Mouse (Mus musculus) intestine, embryonic 14.5 days (tissue): ENCODE data around the gene Myl7. TPM values are rescaled to one million over a fixed set of nuclear protein-coding genes. Genes with fewer than 3 reads are reported as not detected.

Experiments used
- ATAC-seq: fragments of 200-750 bp; cut with Nextera tagmentation; replicated peaks from 2 replicates; pipeline ENCODE4 v1.8.0; 2017; ENCODE audit warnings: low read depth, moderate number of reproducible peaks, moderate TSS enrichment, moderate library complexity; ENCODE audit not compliant: low FRiP score, low TSS enrichment
- DNase-seq: peaks from one replicate; pipeline ENCODE4 v3.0.0-alpha.2; 2018; ENCODE audit warnings: low spot score
- H3K27ac ChIP-seq: fragments of 300-500 bp; sonication (generic); 2 replicates; pipeline ENCODE4 v1.5.1; 2014; ENCODE audit warnings: low read depth, mild to moderate bottlenecking, control low read depth
- H3K27me3 ChIP-seq: fragments of 300-500 bp; sonication (generic); replicated peaks from 2 replicates; pipeline ENCODE4 v1.6.1; 2014; ENCODE audit warnings: low read length, control low read depth; ENCODE audit not compliant: control insufficient read depth, insufficient read depth
- H3K36me3 ChIP-seq: fragments of 300-500 bp; sonication (generic); 2 replicates; pipeline ENCODE4 v1.6.1; 2014; ENCODE audit warnings: low read length, control low read depth; ENCODE audit not compliant: control insufficient read depth, insufficient read depth
- H3K4me1 ChIP-seq: fragments of 300-500 bp; sonication (generic); replicated peaks from 2 replicates; pipeline ENCODE4 v1.6.1; 2014; ENCODE audit warnings: low read length, control low read depth, mixed read lengths; ENCODE audit not compliant: control insufficient read depth, insufficient read depth
- H3K4me2 ChIP-seq: fragments of 300-500 bp; sonication (generic); 2 replicates; pipeline ENCODE4 v1.6.1; 2014; ENCODE audit warnings: low read length
- H3K4me3 ChIP-seq: fragments of 300-500 bp; sonication (generic); 2 replicates; pipeline ENCODE4 v1.5.1; 2014; ENCODE audit warnings: low read depth, low read length, control low read depth, mixed read lengths
- H3K9ac ChIP-seq: fragments of 300-500 bp; sonication (generic); 2 replicates; pipeline ENCODE4 v1.6.1; 2014; ENCODE audit warnings: mild to moderate bottlenecking, low read length
- H3K9me3 ChIP-seq: fragments of 300-500 bp; sonication (generic); 2 replicates; pipeline ENCODE4 v1.6.1; 2016; ENCODE audit warnings: low read length, control low read depth; ENCODE audit not compliant: control insufficient read depth
- WGBS: fragments of 180-500 bp; shearing (Covaris S2); extraction: QIAGEN DNeasy Blood & Tissue Kit; methylation state at CpG from one replicate; pipeline ENCODE4 v1.1.7; 2014; 5-methylcytosine and 5-hydroxymethylcytosine counted together
- polyA plus RNA-seq: library from polyadenylated mRNA; unstranded; fragments of >200 nt; fragmentation: Nextera tagmentation; extraction: Ambion mirVana; gene quantifications from 2 replicates; pipeline ENCODE4 v1.2.1, GENCODE M21; 2014

Myl7 gene
- polyA plus RNA-seq, 1 experiment from 2014 or later: 33.3 TPM

DNA sequence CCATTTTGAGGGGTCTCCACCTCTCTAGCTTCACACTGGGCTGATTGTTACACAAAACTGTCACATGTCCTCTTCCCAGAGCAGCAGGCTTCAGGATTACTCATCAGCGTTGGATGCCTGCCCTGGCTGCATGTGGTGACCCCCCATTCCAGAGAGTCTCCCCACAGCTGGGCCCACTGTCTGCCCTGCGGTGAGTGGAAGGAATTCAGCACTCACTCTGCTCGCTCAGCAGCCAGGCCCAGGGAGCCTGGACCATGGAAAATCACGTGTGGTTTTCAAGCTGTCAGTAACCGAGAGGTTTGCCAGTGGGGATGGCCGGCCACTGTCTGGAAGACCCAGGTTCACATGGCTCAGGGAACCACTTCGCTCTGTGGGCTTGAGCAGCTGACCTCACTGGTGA, 42.7 kb downstream of the Myl7 start:
- H3K4me2 ChIP-seq: no peak overlapping the region
- no peak overlapping the region for H3K9ac ChIP-seq
- H3K27ac ChIP-seq: 0 out of 2 replicates have a peak overlapping the region, but pooled peaks have one; percentile 27
- H3K36me3 ChIP-seq: no peaks in the 10 kb centered on the region
- no peak for ATAC-seq
- no peaks in the 10 kb centered on the region; the same call in 1 of the 2 replicates for H3K9me3 ChIP-seq
- no peaks in the 10 kb centered on the region; the same call in 1 of the 2 replicates for H3K27me3 ChIP-seq
- H3K4me3 ChIP-seq: no peak overlapping the region
- peaks cover 1% of the 10 kb centered on the region; the same call in 1 of the 2 replicates for H3K4me1 ChIP-seq
- WGBS: 42% methylated on average over 7 of the region's 7 CpGs
- DNase-seq: no peak

DNA sequence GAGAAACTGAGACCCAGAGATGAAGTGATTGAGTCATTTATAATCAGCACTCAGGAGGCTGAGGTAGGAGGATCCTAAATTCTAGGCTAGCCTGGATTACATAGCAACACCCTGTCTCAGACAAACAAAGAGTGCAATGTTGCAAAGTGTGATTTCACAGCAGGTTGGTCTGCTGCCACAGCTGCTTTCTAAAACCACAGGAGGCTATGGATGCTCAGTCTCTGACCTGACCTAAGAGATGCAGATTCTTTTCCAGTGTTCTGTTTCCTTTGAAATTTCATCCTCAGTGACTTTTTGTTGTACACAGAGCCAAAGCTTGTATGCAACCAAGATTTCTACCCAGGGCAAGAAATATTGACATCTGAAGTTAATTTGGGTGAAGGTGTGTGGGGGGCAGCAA, 43.1 kb downstream of the Myl7 start:
- DNase-seq (no peak), ATAC-seq (no peak)
- no peaks in the 10 kb centered on the region for H3K36me3 ChIP-seq
- no peak overlapping the region for H3K4me3 ChIP-seq
- no peak overlapping the region for H3K27ac ChIP-seq
- H3K4me1 ChIP-seq: no peaks in the 10 kb centered on the region
- H3K9ac ChIP-seq: no peak overlapping the region
- no peaks in the 10 kb centered on the region for H3K27me3 ChIP-seq
- no peak overlapping the region for H3K4me2 ChIP-seq
- H3K9me3 ChIP-seq: no peaks in the 10 kb centered on the region; the same call in 1 of the 2 replicates

DNA sequence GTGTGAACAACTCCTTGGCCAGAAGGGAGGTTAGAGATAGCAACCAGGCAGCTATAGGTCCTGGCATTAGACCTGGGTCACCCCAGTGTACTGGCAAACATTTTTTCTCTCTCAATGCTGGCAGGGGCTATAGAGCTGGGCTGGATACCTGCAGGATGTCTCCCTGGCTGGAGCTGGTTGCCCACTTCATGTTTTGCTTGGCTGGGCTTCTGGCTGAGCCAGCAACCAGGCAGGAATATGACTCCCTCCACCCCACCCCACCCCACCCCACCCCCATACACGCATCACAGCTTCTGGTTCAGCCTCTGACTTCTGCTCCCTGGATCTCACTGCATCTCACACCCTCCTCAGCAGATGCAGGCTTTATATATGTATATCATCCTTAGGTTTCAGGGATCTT, 46.3 kb downstream of the Myl7 start:
- Histone ChIP-seq H3K27ac (no peak overlapping the region), H3K9me3 (no peaks in the 10 kb centered on the region), H3K4me1 (no peaks in the 10 kb centered on the region), H3K4me2 (no peak overlapping the region), H3K36me3 (no peaks in the 10 kb centered on the region), H3K4me3 (no peak overlapping the region), H3K9ac (no peak overlapping the region), H3K27me3 (no peaks in the 10 kb centered on the region)
- ATAC-seq (no peak), DNase-seq (no peak)
- 31% methylated on average over 1 of the region's 1 CpGs for WGBS

DNA sequence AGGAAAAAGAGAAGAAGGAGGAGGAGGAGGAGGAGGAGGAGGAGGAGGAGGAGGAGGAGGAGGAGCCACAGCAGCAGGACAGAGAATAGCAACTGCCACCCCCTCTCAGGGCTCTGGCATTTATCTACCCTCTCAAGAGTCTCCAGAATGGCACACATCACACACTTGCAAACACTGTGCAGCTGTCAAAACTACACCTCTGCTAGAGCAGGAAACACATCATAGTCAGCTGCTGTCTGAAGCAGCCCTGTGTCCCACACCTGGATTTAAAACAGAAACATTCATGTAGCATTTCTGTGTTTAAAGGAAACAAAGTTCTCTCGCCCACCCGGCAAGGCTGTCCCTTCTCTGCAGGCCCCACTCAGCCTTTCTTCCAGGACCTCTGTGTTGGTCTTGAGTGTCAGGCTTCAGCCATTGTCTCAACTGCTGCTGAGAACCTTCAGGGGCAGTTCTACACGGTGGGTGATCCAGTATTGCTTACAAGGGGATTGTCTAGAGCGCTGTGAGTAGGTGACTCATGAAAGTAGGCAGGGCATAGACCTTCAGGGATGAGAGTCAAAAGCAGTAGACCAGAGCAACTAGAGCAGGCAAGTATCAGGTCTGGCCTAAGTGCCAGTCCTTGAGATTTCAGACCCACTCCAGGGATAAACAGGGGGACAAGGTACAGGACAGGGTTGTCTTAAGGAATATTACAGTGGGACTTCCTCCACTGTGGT, 47.4 kb downstream of the Myl7 start:
- ATAC-seq (no peak), DNase-seq (no peak)
- Histone ChIP-seq H3K4me1 (no peaks in the 10 kb centered on the region), H3K9me3 (no peaks in the 10 kb centered on the region), H3K9ac (no peak overlapping the region), H3K36me3 (no peaks in the 10 kb centered on the region), H3K4me2 (no peak overlapping the region), H3K27ac (no peak overlapping the region), H3K27me3 (no peaks in the 10 kb centered on the region), H3K4me3 (no peak overlapping the region)
- 49% methylated on average over 4 of the region's 4 CpGs for WGBS

DNA sequence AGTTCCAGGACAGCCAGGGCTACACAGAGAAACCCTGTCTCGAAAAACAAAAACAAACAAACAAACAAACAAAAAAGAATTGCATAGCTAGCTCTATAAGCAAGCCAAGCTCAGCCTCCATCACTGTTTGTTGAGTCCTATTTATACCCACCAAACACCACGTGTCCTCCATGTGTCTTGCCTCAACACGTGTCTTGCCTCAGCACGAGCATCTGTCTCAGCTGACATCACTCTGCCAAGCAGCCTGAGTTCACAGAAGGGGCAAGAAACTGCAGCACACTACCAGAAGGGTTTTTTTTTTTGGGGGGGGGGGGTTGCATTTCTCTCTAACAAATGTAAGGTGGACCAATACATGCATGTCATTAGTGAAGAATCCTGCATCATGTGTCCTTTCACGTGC, 48.1 kb downstream of the Myl7 start:
- DNase-seq: no peak
- Histone ChIP-seq H3K4me2 (no peak overlapping the region), H3K27ac (no peak overlapping the region), H3K4me1 (no peaks in the 10 kb centered on the region), H3K9me3 (no peaks in the 10 kb centered on the region), H3K36me3 (no peaks in the 10 kb centered on the region), H3K27me3 (no peaks in the 10 kb centered on the region), H3K9ac (no peak overlapping the region), H3K4me3 (no peak overlapping the region)
- WGBS: 50% methylated on average over 5 of the region's 5 CpGs
- ATAC-seq: no peak

GRCm38 (mm10) chr11:5849316-5849715, 49.3 kb downstream of the Myl7 start:
- Histone ChIP-seq H3K9ac (no peak overlapping the region), H3K9me3 (no peaks in the 10 kb centered on the region), H3K27ac (no peak overlapping the region), H3K4me1 (no peaks in the 10 kb centered on the region), H3K36me3 (no peaks in the 10 kb centered on the region), H3K4me3 (no peak overlapping the region), H3K4me2 (no peak overlapping the region), H3K27me3 (no peaks in the 10 kb centered on the region)
- 58% methylated on average over 2 of the region's 2 CpGs for WGBS
- ATAC-seq (no peak), DNase-seq (no peak)

- no peak overlapping the region for H3K4me2 ChIP-seq
- H3K9me3 ChIP-seq: no peaks in the 10 kb centered on the region
- ATAC-seq (no peak), DNase-seq (no peak)
- H3K4me3 ChIP-seq: no peak overlapping the region
- H3K4me1 ChIP-seq: no peaks in the 10 kb centered on the region
- WGBS: 64% methylated on average over 6 of the region's 6 CpGs
- H3K9ac ChIP-seq: no peak overlapping the region
- H3K27me3 ChIP-seq: no peaks in the 10 kb centered on the region
- no peak overlapping the region for H3K27ac ChIP-seq
- H3K36me3 ChIP-seq: no peaks in the 10 kb centered on the region
These were observed 49.8 kb downstream of the Myl7 start for GRCm38 (mm10) chr11:5848741-5849140.

- Histone ChIP-seq H3K36me3 (no peaks in the 10 kb centered on the region), H3K27ac (no peak overlapping the region), H3K27me3 (no peaks in the 10 kb centered on the region), H3K4me1 (no peaks in the 10 kb centered on the region), H3K4me3 (no peak overlapping the region), H3K4me2 (no peak overlapping the region), H3K9ac (no peak overlapping the region), H3K9me3 (no peaks in the 10 kb centered on the region)
- WGBS: 65% methylated on average over 7 of the region's 7 CpGs
- DNase-seq (no peak), ATAC-seq (0 out of 2 replicates have a peak, but pooled peaks have one; percentile 47)
These were observed 51.8 kb downstream of the Myl7 start for GRCm38 (mm10) chr11:5846639-5847345.
